Mouse (Mus musculus) gastrocnemius, postnatal 4 days (tissue): ENCODE measurements around the gene Grin2a. TPM values are rescaled to one million over a fixed set of nuclear protein-coding genes. Genes with fewer than 3 reads are reported as not detected.

Experiments used
- DNase-seq, 2 experiments: peaks; one replicate each; pipeline ENCODE4 v3.0.0; 2021 to 2022; ENCODE audit warnings: low spot score in 2 of 2, mixed read lengths in 2 of 2
- total RNA-seq, 2 experiments: library from RNA; stranded (reverse); gene quantifications; 2 replicates each; pipeline ENCODE4 v1.2.3; 2021

Grin2a gene
- total RNA-seq, 2 experiments from 2014 or later: 0.37 to 0.54 TPM

- DNase-seq: no peak
Observed at GRCm38 (mm10) chr16:9873001-9873400, 122.4 kb downstream of the Grin2a start.

- no peak for DNase-seq
Observed at GRCm38 (mm10) chr16:9865710-9866109, 129.7 kb downstream of the Grin2a start.

- no peak for DNase-seq
Observed at GRCm38 (mm10) chr16:9865039-9865438, 130.3 kb downstream of the Grin2a start.

- DNase-seq: no peak
Observed at GRCm38 (mm10) chr16:9857758-9858157, 137.6 kb downstream of the Grin2a start.

- no peak for DNase-seq
Observed at GRCm38 (mm10) chr16:9851265-9851988, 143.9 kb downstream of the Grin2a start.

- DNase-seq: no peak
Observed at GRCm38 (mm10) chr16:9841496-9841895, 153.9 kb downstream of the Grin2a start.

GRCm38 (mm10) chr16:9836542-9836941 is 158.8 kb downstream of the Grin2a start:
- no peak for DNase-seq

GRCm38 (mm10) chr16:9834236-9834635 is 161.1 kb downstream of the Grin2a start:
- DNase-seq: no peak

GRCm38 (mm10) chr16:9825110-9825483 is 170.3 kb downstream of the Grin2a start:
- DNase-seq: no peak

- DNase-seq: no peak
Observed at GRCm38 (mm10) chr16:9824436-9825109, 170.8 kb downstream of the Grin2a start.

- no peak for DNase-seq
Observed at GRCm38 (mm10) chr16:9823686-9824085, 171.7 kb downstream of the Grin2a start.

GRCm38 (mm10) chr16:9819508-9819907 is 175.9 kb downstream of the Grin2a start:
- no peak for DNase-seq

GRCm38 (mm10) chr16:9801338-9801737 is 194.0 kb downstream of the Grin2a start:
- no peak for DNase-seq

GRCm38 (mm10) chr16:9800221-9800620 is 195.1 kb downstream of the Grin2a start:
- no peak for DNase-seq

- no peak for DNase-seq
Observed at GRCm38 (mm10) chr16:9792976-9793375, 202.4 kb downstream of the Grin2a start.

- DNase-seq: no peak
Observed at GRCm38 (mm10) chr16:9786261-9786660, 209.1 kb downstream of the Grin2a start.

GRCm38 (mm10) chr16:9785821-9786220 is 209.5 kb downstream of the Grin2a start:
- DNase-seq: no peak

- DNase-seq: no peak
Observed at GRCm38 (mm10) chr16:9768981-9769380, 226.4 kb downstream of the Grin2a start.

GRCm38 (mm10) chr16:9768356-9768755 is 227.0 kb downstream of the Grin2a start:
- no peak for DNase-seq

GRCm38 (mm10) chr16:9767946-9768345 is 227.4 kb downstream of the Grin2a start:
- DNase-seq: no peak

- no peak for DNase-seq
Observed at GRCm38 (mm10) chr16:9764086-9764485, 231.3 kb downstream of the Grin2a start.

GRCm38 (mm10) chr16:9760347-9760746 is 235.0 kb downstream of the Grin2a start:
- DNase-seq: no peak

- no peak for DNase-seq
Observed at GRCm38 (mm10) chr16:9756849-9757248, 238.5 kb downstream of the Grin2a start.
